Mouse (Mus musculus): ENCODE data around the gene Rimkla. TPM values are rescaled to one million over a fixed set of nuclear protein-coding genes. Genes with fewer than 3 reads are reported as not detected.

The Rimkla gene
- polyA plus RNA-seq, 1 experiment from 2014 or later, result 0.34 TPM

DNA sequence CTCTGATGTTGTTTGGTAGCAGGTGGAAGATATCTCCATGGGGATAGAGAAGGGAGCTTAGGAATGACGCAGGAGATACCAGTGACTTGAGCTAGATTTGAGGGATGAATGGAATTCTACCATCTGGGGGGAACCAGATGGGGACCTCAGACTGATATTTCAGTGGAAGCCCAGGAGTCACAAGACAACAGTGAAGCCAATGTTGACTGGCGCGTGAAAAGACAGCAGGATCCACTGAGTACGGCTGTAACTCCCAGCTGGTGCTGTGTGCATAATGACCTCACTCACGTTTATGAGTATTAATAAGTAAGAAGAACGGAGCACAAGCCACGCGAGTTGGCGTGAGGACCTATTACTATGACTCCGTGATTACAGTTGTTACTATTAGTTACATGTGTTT lies 2.8 kb downstream of the Rimkla start:
- H3K27me3 ChIP-seq (replicated peaks; ENCODE audit: control insufficient read depth, insufficient read depth, low read length), result peaks cover 29% of the 10 kb centered on the region
- H3K27ac ChIP-seq (ENCODE audit: low read depth, low read length), result no peak overlapping the region
- WGBS, result 90% methylated on average over 10 of the region's 10 CpGs
- 0 out of 2 replicates have a peak, but pooled peaks cover 3% of the 10 kb centered on the region for H3K4me1 ChIP-seq (replicated peaks; ENCODE audit: control insufficient read depth, insufficient read depth, low read length)
- no peak for ATAC-seq (replicated peaks; ENCODE audit: low FRiP score)
- H3K36me3 ChIP-seq (ENCODE audit: control insufficient read depth, insufficient read depth, low read length), result no peaks in the 10 kb centered on the region
- DNase-seq (ENCODE audit: low spot score), result no peak
- no peak overlapping the region for H3K4me3 ChIP-seq (ENCODE audit: low read depth, low read length)
- H3K9me3 ChIP-seq (ENCODE audit: control insufficient read depth, low read length), result no peaks in the 10 kb centered on the region
- no peak overlapping the region for H3K9ac ChIP-seq (ENCODE audit: low read depth, low read length)
- H3K4me2 ChIP-seq, result no peak overlapping the region

DNA sequence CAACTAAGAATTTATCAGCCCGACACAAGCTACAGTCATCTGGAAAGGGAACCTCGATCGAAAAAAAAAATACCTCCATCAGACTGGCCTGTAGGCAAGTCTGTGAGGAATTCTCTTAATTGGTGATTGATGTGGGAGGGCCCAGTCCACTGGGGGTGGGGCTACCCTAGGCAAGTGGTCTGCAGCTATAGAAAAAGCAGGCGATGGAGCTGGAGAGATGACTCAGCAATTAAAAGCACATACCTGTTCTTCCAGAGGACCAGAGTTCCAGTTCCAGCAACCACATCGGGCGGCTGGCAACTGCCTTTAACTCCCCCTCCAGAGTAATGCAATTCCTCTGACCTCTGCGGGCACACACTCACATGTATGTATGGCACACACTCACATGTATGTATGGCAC lies 7.5 kb downstream of the Rimkla start:
- no peak for ATAC-seq (replicated peaks; ENCODE audit: low FRiP score)
- Histone ChIP-seq H3K27me3 (replicated peaks; ENCODE audit: control insufficient read depth, insufficient read depth, low read length) (no peaks in the 10 kb centered on the region), H3K9ac (ENCODE audit: low read depth, low read length) (no peak overlapping the region), H3K4me3 (ENCODE audit: low read depth, low read length) (no peak overlapping the region), H3K9me3 (ENCODE audit: control insufficient read depth, low read length) (no peaks in the 10 kb centered on the region), H3K36me3 (ENCODE audit: control insufficient read depth, insufficient read depth, low read length) (no peaks in the 10 kb centered on the region), H3K4me1 (replicated peaks; ENCODE audit: control insufficient read depth, insufficient read depth, low read length) (no peaks in the 10 kb centered on the region), H3K4me2 (no peak overlapping the region), H3K27ac (ENCODE audit: low read depth, low read length) (no peak overlapping the region)
- DNase-seq (ENCODE audit: low spot score), result no peak
- 73% methylated on average over 7 of the region's 7 CpGs for WGBS

DNA sequence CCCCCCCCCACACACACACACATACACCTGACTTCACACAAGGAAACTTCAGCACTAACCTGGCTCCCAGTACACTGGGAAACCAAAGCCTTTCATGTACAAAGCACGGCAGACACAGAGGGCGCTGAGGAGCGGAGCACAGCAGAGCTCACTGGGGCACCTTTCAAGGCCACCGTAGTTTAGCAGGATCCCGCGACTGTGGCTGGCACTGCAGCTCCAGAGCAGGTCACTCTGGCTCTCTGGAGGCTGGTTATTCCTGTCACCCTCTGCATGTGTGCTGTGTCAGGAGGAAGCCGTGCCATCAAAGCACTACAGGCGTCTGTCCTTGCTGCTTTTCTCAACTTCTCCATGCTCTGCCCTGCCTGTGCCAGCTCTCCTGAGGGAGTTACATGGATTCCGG lies 9.4 kb downstream of the Rimkla start:
- DNase-seq (ENCODE audit: low spot score) (no peak), ATAC-seq (replicated peaks; ENCODE audit: low FRiP score) (no peak)
- Histone ChIP-seq H3K27ac (ENCODE audit: low read depth, low read length) (no peak overlapping the region), H3K9ac (ENCODE audit: low read depth, low read length) (no peak overlapping the region), H3K36me3 (ENCODE audit: control insufficient read depth, insufficient read depth, low read length) (no peaks in the 10 kb centered on the region), H3K4me1 (replicated peaks; ENCODE audit: control insufficient read depth, insufficient read depth, low read length) (no peaks in the 10 kb centered on the region), H3K27me3 (replicated peaks; ENCODE audit: control insufficient read depth, insufficient read depth, low read length) (no peaks in the 10 kb centered on the region), H3K9me3 (ENCODE audit: control insufficient read depth, low read length) (no peaks in the 10 kb centered on the region), H3K4me2 (no peak overlapping the region), H3K4me3 (ENCODE audit: low read depth, low read length) (no peak overlapping the region)
- 51% methylated on average over 9 of the region's 9 CpGs for WGBS

GRCm38 (mm10) chr4:119473150-119473549 lies 19.3 kb downstream of the Rimkla start:
- no peak for ATAC-seq (replicated peaks; ENCODE audit: low FRiP score)
- Histone ChIP-seq H3K4me1 (replicated peaks; ENCODE audit: control insufficient read depth, insufficient read depth, low read length) (no peaks in the 10 kb centered on the region), H3K27me3 (replicated peaks; ENCODE audit: control insufficient read depth, insufficient read depth, low read length) (no peaks in the 10 kb centered on the region), H3K9ac (ENCODE audit: low read depth, low read length) (no peak overlapping the region), H3K27ac (ENCODE audit: low read depth, low read length) (no peak overlapping the region), H3K4me3 (ENCODE audit: low read depth, low read length) (no peak overlapping the region), H3K4me2 (no peak overlapping the region), H3K36me3 (ENCODE audit: control insufficient read depth, insufficient read depth, low read length) (no peaks in the 10 kb centered on the region), H3K9me3 (ENCODE audit: control insufficient read depth, low read length) (no peaks in the 10 kb centered on the region)
- DNase-seq (ENCODE audit: low spot score), result no peak
- 35% methylated on average over 5 of the region's 5 CpGs for WGBS

DNA sequence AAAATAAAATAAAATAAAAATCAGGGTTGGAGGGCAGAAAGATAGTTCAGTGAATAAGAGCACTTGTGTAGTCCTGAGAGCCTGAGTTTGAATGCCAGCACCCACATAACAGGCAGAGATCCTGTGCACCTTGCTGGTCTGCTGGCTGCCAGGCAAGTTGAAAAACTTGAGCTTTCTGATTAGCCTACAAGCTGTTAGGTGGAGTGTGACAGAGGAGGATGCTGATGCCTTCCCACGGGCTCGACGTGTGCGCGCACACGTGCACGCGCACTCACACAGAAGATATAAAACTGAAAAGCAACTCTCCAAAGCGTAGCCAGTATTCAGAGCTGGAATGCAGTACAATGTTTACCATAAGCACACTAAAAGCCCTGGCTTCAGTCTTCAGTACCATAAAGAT lies 19.9 kb downstream of the Rimkla start:
- Histone ChIP-seq H3K9me3 (ENCODE audit: control insufficient read depth, low read length) (no peaks in the 10 kb centered on the region), H3K4me3 (ENCODE audit: low read depth, low read length) (no peak overlapping the region), H3K9ac (ENCODE audit: low read depth, low read length) (no peak overlapping the region), H3K27me3 (replicated peaks; ENCODE audit: control insufficient read depth, insufficient read depth, low read length) (no peaks in the 10 kb centered on the region), H3K4me1 (replicated peaks; ENCODE audit: control insufficient read depth, insufficient read depth, low read length) (no peaks in the 10 kb centered on the region), H3K4me2 (no peak overlapping the region), H3K36me3 (ENCODE audit: control insufficient read depth, insufficient read depth, low read length) (no peaks in the 10 kb centered on the region), H3K27ac (ENCODE audit: low read depth, low read length) (no peak overlapping the region)
- ATAC-seq (replicated peaks; ENCODE audit: low FRiP score) (no peak), DNase-seq (ENCODE audit: low spot score) (no peak)
- WGBS, result 91% methylated on average over 9 of the region's 9 CpGs

DNA sequence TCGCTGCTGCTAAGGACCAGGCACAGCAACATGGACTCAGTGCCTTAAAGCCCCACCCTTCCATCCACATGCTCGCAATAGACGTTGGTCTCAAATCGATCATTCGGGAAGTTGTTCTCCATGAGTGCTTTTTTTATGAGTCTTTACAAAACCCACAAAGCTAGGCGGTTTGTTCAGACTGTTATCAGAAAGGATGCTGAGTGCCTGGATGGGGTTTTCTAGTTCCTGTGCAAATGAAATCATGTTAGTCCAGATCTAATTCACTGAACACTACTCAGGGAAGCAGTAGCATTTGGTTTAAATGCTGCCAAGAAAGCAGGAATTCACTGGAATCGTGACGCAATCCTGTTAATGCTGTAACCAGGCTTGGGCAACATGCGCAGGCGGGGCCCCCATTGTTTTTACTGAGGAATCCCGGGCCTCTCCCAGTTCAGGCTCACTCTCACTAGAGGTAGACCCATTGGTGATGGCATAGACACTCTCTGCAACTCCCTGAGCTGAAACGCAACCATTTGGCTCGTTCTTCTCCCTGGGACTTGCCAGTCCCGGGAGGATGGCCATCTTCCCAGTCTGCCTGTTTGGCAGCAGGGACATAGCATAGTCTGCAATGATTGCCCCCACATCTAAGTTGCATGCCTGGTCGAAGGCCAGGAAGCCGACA lies 24.6 kb downstream of the Rimkla start:
- Histone ChIP-seq H3K9me3 (ENCODE audit: control insufficient read depth, low read length) (no peaks in the 10 kb centered on the region), H3K9ac (ENCODE audit: low read depth, low read length) (no peak overlapping the region), H3K27me3 (replicated peaks; ENCODE audit: control insufficient read depth, insufficient read depth, low read length) (no peaks in the 10 kb centered on the region), H3K4me3 (ENCODE audit: low read depth, low read length) (no peak overlapping the region), H3K27ac (ENCODE audit: low read depth, low read length) (no peak overlapping the region), H3K4me2 (no peak overlapping the region), H3K36me3 (ENCODE audit: control insufficient read depth, insufficient read depth, low read length) (no peaks in the 10 kb centered on the region), H3K4me1 (replicated peaks; ENCODE audit: control insufficient read depth, insufficient read depth, low read length) (no peaks in the 10 kb centered on the region)
- DNase-seq (ENCODE audit: low spot score), result no peak
- WGBS, result 73% methylated on average over 16 of the region's 16 CpGs
- ATAC-seq (replicated peaks; ENCODE audit: low FRiP score), result no peak

DNA sequence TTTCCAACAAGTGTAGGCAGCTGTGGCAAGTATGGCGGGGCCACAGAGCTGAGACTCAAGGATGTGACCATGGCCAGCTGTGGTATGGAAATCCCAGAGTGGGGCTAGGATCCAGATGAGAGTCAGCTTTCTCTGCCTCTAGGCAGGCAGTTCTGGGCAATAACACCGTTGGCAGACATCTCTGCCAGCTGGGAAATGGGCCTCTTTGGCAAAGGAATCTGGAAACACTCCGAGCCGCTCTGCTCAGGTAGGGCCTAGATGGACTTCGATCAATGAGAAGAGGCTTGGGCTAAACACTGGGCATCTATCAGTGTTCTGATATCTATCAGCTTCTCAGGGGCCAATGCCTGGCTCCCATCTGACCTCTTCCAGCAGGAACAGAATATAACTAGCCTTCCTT lies 26.6 kb downstream of the Rimkla start:
- H3K4me1 ChIP-seq (replicated peaks; ENCODE audit: control insufficient read depth, insufficient read depth, low read length), result no peaks in the 10 kb centered on the region
- H3K9ac ChIP-seq (ENCODE audit: low read depth, low read length), result no peak overlapping the region
- H3K27me3 ChIP-seq (replicated peaks; ENCODE audit: control insufficient read depth, insufficient read depth, low read length), result no peaks in the 10 kb centered on the region
- WGBS, result 82% methylated on average over 5 of the region's 5 CpGs
- no peak for ATAC-seq (replicated peaks; ENCODE audit: low FRiP score)
- no peak for DNase-seq (ENCODE audit: low spot score)
- H3K4me2 ChIP-seq, result no peak overlapping the region
- no peaks in the 10 kb centered on the region for H3K36me3 ChIP-seq (ENCODE audit: control insufficient read depth, insufficient read depth, low read length)
- no peak overlapping the region for H3K4me3 ChIP-seq (ENCODE audit: low read depth, low read length)
- no peak overlapping the region for H3K27ac ChIP-seq (ENCODE audit: low read depth, low read length)
- no peaks in the 10 kb centered on the region for H3K9me3 ChIP-seq (ENCODE audit: control insufficient read depth, low read length)

DNA sequence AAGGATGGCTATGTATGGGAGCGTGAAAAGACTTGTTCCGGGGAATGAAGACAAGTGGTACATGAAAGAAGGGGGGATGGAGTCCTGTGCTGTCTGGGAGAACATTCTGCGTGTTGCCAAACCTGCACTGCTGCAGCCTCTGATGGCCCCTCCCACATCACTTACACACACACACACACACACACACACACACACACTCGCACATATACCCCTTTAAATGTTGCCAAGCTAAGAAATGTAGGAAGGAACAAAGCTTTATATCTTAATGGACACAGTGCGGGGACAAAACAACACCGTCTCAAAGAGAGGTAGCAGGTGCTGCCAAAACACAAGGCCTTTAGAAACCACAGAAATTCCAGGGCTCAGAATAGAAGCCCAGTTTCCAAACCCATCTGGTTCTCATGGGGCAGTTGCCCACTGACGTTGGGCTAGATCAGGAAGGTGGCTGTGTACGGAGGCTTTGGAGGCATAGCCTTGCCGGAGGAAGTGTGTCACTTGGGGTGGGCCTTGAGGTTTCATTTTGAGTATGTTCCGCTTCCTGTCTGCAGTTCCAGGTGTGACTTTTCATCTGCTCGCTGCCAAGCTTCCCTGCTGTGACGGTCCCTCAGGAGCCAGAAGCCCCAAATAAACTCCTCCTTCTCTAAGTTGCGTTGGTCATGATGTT lies 28.5 kb downstream of the Rimkla start:
- WGBS, result 69% methylated on average over 13 of the region's 13 CpGs
- Histone ChIP-seq H3K27me3 (replicated peaks; ENCODE audit: control insufficient read depth, insufficient read depth, low read length) (no peaks in the 10 kb centered on the region), H3K4me3 (ENCODE audit: low read depth, low read length) (no peak overlapping the region), H3K27ac (ENCODE audit: low read depth, low read length) (no peak overlapping the region), H3K9ac (ENCODE audit: low read depth, low read length) (no peak overlapping the region), H3K9me3 (ENCODE audit: control insufficient read depth, low read length) (no peaks in the 10 kb centered on the region), H3K4me1 (replicated peaks; ENCODE audit: control insufficient read depth, insufficient read depth, low read length) (no peaks in the 10 kb centered on the region), H3K4me2 (no peak overlapping the region), H3K36me3 (ENCODE audit: control insufficient read depth, insufficient read depth, low read length) (no peaks in the 10 kb centered on the region)
- no peak for ATAC-seq (replicated peaks; ENCODE audit: low FRiP score)
- no peak for DNase-seq (ENCODE audit: low spot score)
